Mouse (Mus musculus) kidney, adult 2 months (tissue): Measurements from ENCODE around the gene Htr2a.

Experiments used
- CTCF ChIP-seq: fragments of 200-500 bp; conservative IDR thresholded peaks from 2 replicates; pipeline ENCODE4 v1.5.1; 2011; ENCODE audit warnings: low read depth, mild to moderate bottlenecking, control low read depth, low read length, moderate library complexity, mixed read lengths; ENCODE audit not compliant: insufficient read depth, insufficient read length
- POLR2A ChIP-seq: fragments of 200-500 bp; IDR thresholded peaks from one replicate; pipeline ENCODE4 v1.6.1; 2011; ENCODE audit warnings: low read depth, low read length, control low read depth

- TF ChIP-seq CTCF (no peak), POLR2A (no peak)
These were observed 51.3 kb downstream of the Htr2a start for GRCm38 (mm10) chr14:74691963-74692362.
